ENCODE assay signal across 1 mouse cellular context in genomic region chr1:74794487-74795144, GRCm38 (mm10).
TF ChIP-seq lines count a peak whose summit lies in the region.

No protein-coding gene starts in this region.

TF ChIP-seq in CH12.LX, 34 proteins besides CTCF, POLR2A, EP300 and RAD21 (continued from another document):
- TF ChIP-seq MAFK (IDR thresholded peaks at IDR 0.05; ENCODE audit: insufficient replicate concordance, low read length): no peak
- TF ChIP-seq JUND (conservative IDR thresholded peaks at IDR 0.05; ENCODE audit: low read depth, low read length): no peak
- peak; percentile 54; the same call in 1 of the 2 replicates for TF ChIP-seq CHD1 (IDR thresholded peaks at IDR 0.05; ENCODE audit: low read depth, low read length)
- TF ChIP-seq USF2 (conservative IDR thresholded peaks at IDR 0.05; ENCODE audit: low read depth, low read length): no peak
- peak; percentile 89 for TF ChIP-seq MAZ (IDR thresholded peaks at IDR 0.05; ENCODE audit: low read depth, low read length)
- TF ChIP-seq HCFC1 (IDR thresholded peaks at IDR 0.05; ENCODE audit: low read depth, low read length): no peak
- TF ChIP-seq RCOR1 (conservative IDR thresholded peaks at IDR 0.05; ENCODE audit: low read depth, low read length): no peak
- TF ChIP-seq GABPA (IDR thresholded peaks at IDR 0.05; ENCODE audit: insufficient replicate concordance, low read depth, low read length): no peak
- no peak for TF ChIP-seq KAT2A (IDR thresholded peaks at IDR 0.05; ENCODE audit: insufficient replicate concordance, low read length)
- 0 out of 2 replicates have a peak, but pooled peaks have one; percentile 44 for TF ChIP-seq CHD2 (IDR thresholded peaks at IDR 0.05; ENCODE audit: low read length)
- TF ChIP-seq POLR2AphosphoS2 (IDR thresholded peaks at IDR 0.05; ENCODE audit: low read depth, low read length): no peak; the same call in 1 of the 2 replicates
